Mouse (Mus musculus) midbrain, embryonic 10.5 days (tissue): ENCODE measurements around the gene Acot13. TPM values are rescaled to one million over a fixed set of nuclear protein-coding genes. Genes with fewer than 3 reads are reported as not detected.

ENCODE experiments used
- polyA plus RNA-seq: library from polyadenylated mRNA; unstranded; fragments of >200 nt; fragmentation: Nextera tagmentation; extraction: Ambion mirVana; gene quantifications from 2 replicates; pipeline ENCODE4 v1.2.1, GENCODE M21; 2016

The Acot13 gene
- polyA plus RNA-seq, 1 experiment from 2014 or later: 56.1 TPM

Other genes with a start within 250 kb of the Acot13 start
- 3.5 and 6.6 TPM in 2 replicates for gene Ripor2, start 249.4 kb downstream of the Acot13 start, polyA plus RNA-seq
- gene Armh2, start 90.3 kb downstream of the Acot13 start, polyA plus RNA-seq: not detected in 2 replicates
- 154 and 186 TPM in 2 replicates for gene Gmnn, start 69.6 kb downstream of the Acot13 start, polyA plus RNA-seq
- 8.3 and 10.4 TPM in 2 replicates for gene BC005537, start 29.9 kb downstream of the Acot13 start, polyA plus RNA-seq
- gene Tdp2, start 139 bp upstream of the Acot13 start, polyA plus RNA-seq: 72.0 and 78.6 TPM in 2 replicates
- 0.48 and 0.92 TPM in 2 replicates for gene D130043K22Rik, start 13.6 kb upstream of the Acot13 start, polyA plus RNA-seq
- 7.1 and 8.2 TPM in 2 replicates for gene Aldh5a1, start 106.1 kb upstream of the Acot13 start, polyA plus RNA-seq
- 0.21 TPM in 2 replicates for gene Gpld1, start 111.6 kb upstream of the Acot13 start, polyA plus RNA-seq
- 15.0 and 19.7 TPM in 2 replicates for gene Mrs2, start 188.8 kb upstream of the Acot13 start, polyA plus RNA-seq
- gene Dcdc2a, start 224.5 kb upstream of the Acot13 start, polyA plus RNA-seq: 1.7 and 1.8 TPM in 2 replicates